Mouse (Mus musculus): Measurements from ENCODE around the gene Gm10401.

DNA sequence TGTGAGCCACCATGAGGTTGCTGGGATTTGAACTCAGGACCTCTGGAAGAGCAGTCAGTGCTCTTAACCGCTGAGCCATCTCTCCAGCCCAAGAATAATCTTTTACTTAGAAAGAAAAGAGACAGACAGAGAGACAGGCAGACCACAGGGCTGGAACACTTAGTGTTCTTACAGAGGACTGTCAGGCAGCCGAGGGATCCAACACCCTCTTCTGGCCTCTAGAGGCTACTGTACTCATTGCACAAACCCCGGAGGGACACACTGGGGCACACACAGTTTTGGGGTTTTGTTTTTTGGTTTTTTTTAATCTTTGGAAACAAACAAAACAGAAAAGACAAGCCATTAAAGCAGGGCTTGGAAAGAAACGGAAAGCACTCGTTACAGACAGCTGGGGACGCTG, 31.2 kb upstream of the Gm10401 start:
- TF ChIP-seq CTCF (IDR thresholded peaks at IDR 0.05; ENCODE audit: control insufficient read depth, insufficient read depth, insufficient replicate concordance, low read depth, low read length) (no peak), POLR2A (IDR thresholded peaks at IDR 0.05; ENCODE audit: control insufficient read depth, low read depth, low read length) (no peak)

Measured in testis, adult 2 months (tissue).